Mouse (Mus musculus) kidney, adult 2 months (tissue): ENCODE measurements around the gene Rae1. TPM values are rescaled to one million over a fixed set of nuclear protein-coding genes. Genes with fewer than 3 reads are reported as not detected.

Experiments
- DNase-seq: peaks from one replicate; pipeline ENCODE4 v3.0.0; 2021
- H3K27ac ChIP-seq: fragments of 200-500 bp; 2 replicates; pipeline ENCODE4 v1.5.1; 2012; ENCODE audit warnings: low read depth, low read length, control low read depth, inconsistent platforms; ENCODE audit not compliant: insufficient read depth
- H3K27me3 ChIP-seq: fragments of 200-500 bp; replicated peaks from 2 replicates; pipeline ENCODE4 v1.6.1; 2012; ENCODE audit warnings: mild to moderate bottlenecking, moderate library complexity, low read length, inconsistent platforms; ENCODE audit not compliant: control insufficient read depth, insufficient read depth
- H3K36me3 ChIP-seq: fragments of 200-500 bp; 2 replicates; pipeline ENCODE4 v1.6.1; 2012; ENCODE audit warnings: mild to moderate bottlenecking, moderate library complexity, low read length, inconsistent platforms; ENCODE audit not compliant: control insufficient read depth, insufficient read depth
- H3K4me1 ChIP-seq: fragments of 200-500 bp; 2 replicates; pipeline ENCODE4 v1.6.1; 2011; ENCODE audit warnings: low read length; ENCODE audit not compliant: control insufficient read depth, insufficient read depth
- H3K4me3 ChIP-seq: fragments of 200-500 bp; 2 replicates; pipeline ENCODE4 v1.5.1; 2011; ENCODE audit warnings: mild to moderate bottlenecking, low read depth, low read length, control low read depth; ENCODE audit not compliant: insufficient read depth
- CTCF ChIP-seq: fragments of 200-500 bp; conservative IDR thresholded peaks from 2 replicates; pipeline ENCODE4 v1.5.1; 2011; ENCODE audit warnings: low read depth, mild to moderate bottlenecking, control low read depth, low read length, moderate library complexity, mixed read lengths; ENCODE audit not compliant: insufficient read depth, insufficient read length
- POLR2A ChIP-seq: fragments of 200-500 bp; IDR thresholded peaks from one replicate; pipeline ENCODE4 v1.6.1; 2011; ENCODE audit warnings: low read depth, low read length, control low read depth
- WGBS: fragments of 180-500 bp; shearing (Covaris S2); methylation state at CpG from one replicate; pipeline ENCODE4 v1.1.7; 2018; 5-methylcytosine and 5-hydroxymethylcytosine counted together
- polyA plus RNA-seq: library from polyadenylated mRNA; depleted of rRNA; stranded (reverse); fragments of >200 nt; gene quantifications from 2 replicates; pipeline ENCODE4 v1.2.3, GENCODE M21; 2012

Rae1 gene
- polyA plus RNA-seq, 1 experiment, result 56.7 TPM

- Histone ChIP-seq H3K27me3 (no peaks in the 10 kb centered on the region), H3K4me1 (peaks cover 7% of the 10 kb centered on the region; the same call in 1 of the 2 replicates)
- no peak for TF ChIP-seq CTCF
- no peak for TF ChIP-seq POLR2A
These were observed 53.9 kb downstream of the Rae1 start for GRCm38 (mm10) chr2:173053846-173054245.

GRCm38 (mm10) chr2:173056303-173056881 lies 56.5 kb downstream of the Rae1 start:
- TF ChIP-seq POLR2A, result no peak
- Histone ChIP-seq H3K27ac (no peak overlapping the region), H3K4me3 (no peak overlapping the region), H3K36me3 (no peaks in the 10 kb centered on the region), H3K27me3 (no peaks in the 10 kb centered on the region), H3K4me1 (no peaks in the 10 kb centered on the region)
- no peak for DNase-seq
- 67% methylated on average over 10 of the region's 10 CpGs for WGBS

More at GRCm38 (mm10) chr2:173053846-173054245, 53.9 kb downstream of the Rae1 start:
- DNase-seq, result no peak
- no peak overlapping the region for H3K27ac ChIP-seq
- no peak overlapping the region for H3K4me3 ChIP-seq
- H3K36me3 ChIP-seq, result no peaks in the 10 kb centered on the region
- WGBS, result 71% methylated on average over 6 of the region's 6 CpGs

- Histone ChIP-seq H3K36me3 (no peaks in the 10 kb centered on the region), H3K27me3 (no peaks in the 10 kb centered on the region), H3K4me1 (no peaks in the 10 kb centered on the region), H3K4me3 (no peak overlapping the region), H3K27ac (no peak overlapping the region)
- 70% methylated on average over 11 of the region's 11 CpGs for WGBS
- no peak for TF ChIP-seq CTCF
- TF ChIP-seq POLR2A, result no peak
- DNase-seq, result no peak
These were observed 57.0 kb downstream of the Rae1 start for GRCm38 (mm10) chr2:173056882-173057315.

- Histone ChIP-seq H3K27me3 (no peaks in the 10 kb centered on the region), H3K4me1 (no peaks in the 10 kb centered on the region), H3K4me3 (no peak overlapping the region), H3K36me3 (no peaks in the 10 kb centered on the region), H3K27ac (no peak overlapping the region)
- 50% methylated on average over 10 of the region's 10 CpGs for WGBS
- no peak for DNase-seq
- TF ChIP-seq POLR2A (no peak), CTCF (no peak)
These were observed 57.7 kb downstream of the Rae1 start for GRCm38 (mm10) chr2:173057623-173058022.

- H3K27ac ChIP-seq, result no peak overlapping the region
- WGBS, result 82% methylated on average over 11 of the region's 11 CpGs
- no peak overlapping the region for H3K4me3 ChIP-seq
- no peak for DNase-seq
- H3K4me1 ChIP-seq, result no peaks in the 10 kb centered on the region
- TF ChIP-seq CTCF (no peak), POLR2A (no peak)
- H3K27me3 ChIP-seq, result no peaks in the 10 kb centered on the region
- H3K36me3 ChIP-seq, result no peaks in the 10 kb centered on the region
These were observed 58.3 kb downstream of the Rae1 start for GRCm38 (mm10) chr2:173058263-173058662.

GRCm38 (mm10) chr2:173060450-173060849 lies 60.5 kb downstream of the Rae1 start:
- TF ChIP-seq CTCF (no peak), POLR2A (no peak)
- no peaks in the 10 kb centered on the region for H3K4me1 ChIP-seq

GRCm38 (mm10) chr2:173061443-173062351 lies 61.8 kb downstream of the Rae1 start:
- no peaks in the 10 kb centered on the region for H3K4me1 ChIP-seq
- no peak for TF ChIP-seq POLR2A
- TF ChIP-seq CTCF, result no peak
- H3K36me3 ChIP-seq, result no peaks in the 10 kb centered on the region
- no peaks in the 10 kb centered on the region for H3K27me3 ChIP-seq
- H3K4me3 ChIP-seq, result no peak overlapping the region
- WGBS, result 76% methylated on average over 15 of the region's 15 CpGs
- H3K27ac ChIP-seq, result no peak overlapping the region
- DNase-seq, result no peak

More at GRCm38 (mm10) chr2:173060450-173060849, 60.5 kb downstream of the Rae1 start:
- WGBS, result 75% methylated on average over 9 of the region's 9 CpGs
- Histone ChIP-seq H3K4me3 (no peak overlapping the region), H3K27ac (no peak overlapping the region), H3K36me3 (no peaks in the 10 kb centered on the region), H3K27me3 (no peaks in the 10 kb centered on the region)
- DNase-seq, result no peak
